Mouse (Mus musculus) liver, embryonic 13.5 days (tissue): ENCODE measurements around the gene Usp10. TPM values are rescaled to one million over a fixed set of nuclear protein-coding genes. Genes with fewer than 3 reads are reported as not detected.

ENCODE experiments used
- ATAC-seq: fragments of 200-750 bp; cut with Nextera tagmentation; 2 replicates; pipeline ENCODE4 v1.8.0; 2017; ENCODE audit warnings: low read depth, mild to moderate bottlenecking, moderate number of reproducible peaks, moderate library complexity
- DNase-seq: peaks from one replicate; pipeline ENCODE4 v3.0.0; 2022
- H3K27ac ChIP-seq: fragments of 300-500 bp; sonication (generic); 2 replicates; pipeline ENCODE4 v1.5.1; 2015; ENCODE audit warnings: moderate library complexity, mild to moderate bottlenecking, inconsistent platforms
- H3K27me3 ChIP-seq: fragments of 300-500 bp; sonication (generic); 2 replicates; pipeline ENCODE4 v1.6.1; 2015; ENCODE audit warnings: mild to moderate bottlenecking, inconsistent platforms
- H3K36me3 ChIP-seq: fragments of 300-500 bp; sonication (generic); 2 replicates; pipeline ENCODE4 v1.6.1; 2015; ENCODE audit warnings: mild to moderate bottlenecking, inconsistent platforms
- H3K4me1 ChIP-seq: fragments of 300-500 bp; sonication (generic); replicated peaks from 2 replicates; pipeline ENCODE4 v1.6.1; 2015; ENCODE audit warnings: inconsistent platforms
- H3K4me2 ChIP-seq: fragments of 300-500 bp; sonication (generic); 2 replicates; pipeline ENCODE4 v1.6.1; 2015; ENCODE audit warnings: inconsistent platforms, mild to moderate bottlenecking, moderate library complexity
- H3K4me3 ChIP-seq: fragments of 300-500 bp; sonication (generic); replicated peaks from 2 replicates; pipeline ENCODE4 v1.5.1; 2015; ENCODE audit warnings: mild to moderate bottlenecking, inconsistent platforms
- H3K9ac ChIP-seq: fragments of 300-500 bp; sonication (generic); 2 replicates; pipeline ENCODE4 v1.6.1; 2015; ENCODE audit warnings: mild to moderate bottlenecking, inconsistent platforms
- H3K9me3 ChIP-seq: fragments of 300-500 bp; sonication (generic); replicated peaks from 2 replicates; pipeline ENCODE4 v1.6.1; 2016; ENCODE audit warnings: inconsistent platforms
- WGBS: fragments of 180-500 bp; shearing (Covaris S2); methylation state at CpG from one replicate; pipeline ENCODE4 v1.1.7; 2015; ENCODE audit not compliant: insufficient replicate concordance; 5-methylcytosine and 5-hydroxymethylcytosine counted together
- polyA plus RNA-seq: library from polyadenylated mRNA; unstranded; fragments of >200 nt; fragmentation: Nextera tagmentation; extraction: Ambion mirVana; gene quantifications from 2 replicates; pipeline ENCODE4 v1.2.1, GENCODE M21; 2015

Gene Usp10
- polyA plus RNA-seq, result 93.8 and 106 TPM in 2 replicates

DNA sequence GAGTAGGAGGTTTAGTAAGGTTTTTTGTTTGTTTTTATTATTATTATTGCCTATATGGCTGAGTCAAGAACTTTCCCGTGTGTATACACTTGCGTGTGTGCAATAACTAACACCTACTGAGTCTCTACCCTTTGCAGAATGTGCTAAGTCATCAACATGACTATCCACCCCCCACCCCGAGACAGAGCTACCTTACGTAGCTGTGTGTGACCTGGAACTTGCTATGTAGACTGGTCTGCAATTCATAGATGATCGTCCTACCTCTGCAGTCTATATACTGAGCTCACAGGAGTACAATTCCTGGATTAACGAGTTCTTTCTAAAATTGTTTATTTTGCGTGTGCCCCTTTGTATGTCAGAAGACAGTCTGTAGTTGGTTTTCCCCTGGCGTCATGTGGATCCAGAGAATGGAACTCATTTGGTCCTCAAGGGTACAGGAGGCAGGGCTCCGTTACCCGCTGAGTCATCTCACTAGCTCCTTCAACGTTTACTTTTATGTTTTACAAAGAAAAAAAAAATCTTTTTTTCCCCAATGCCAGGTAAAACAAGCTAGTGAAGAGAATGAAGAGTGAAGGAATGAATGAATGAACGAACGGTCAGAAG, at the start of gene Usp10:
Gene Usp10, plus strand, starts transcription at position 417 of the 603 bp plus-strand sequence.
- Histone ChIP-seq H3K27me3 (peaks cover 3% of the 10 kb centered on the region; the same call in 1 of the 2 replicates), H3K9me3 (no peaks in the 10 kb centered on the region), H3K4me2 (peak within 1 kb of the TSS; percentile 92), H3K36me3 (no peaks in the 10 kb centered on the region), H3K4me1 (peaks cover 61% of the 10 kb centered on the region), H3K9ac (peak within 1 kb of the TSS; percentile 99), H3K27ac (peak within 1 kb of the TSS; percentile 99), H3K4me3 (peak within 1 kb of the TSS; percentile 92)
- ATAC-seq, result peak; percentile 61
- peak; percentile 48 for DNase-seq
- WGBS, result 14% methylated on average over 13 of the region's 13 CpGs

- H3K27ac ChIP-seq, result peak within 1 kb of the TSS; percentile 62
- H3K4me2 ChIP-seq, result peak within 1 kb of the TSS; percentile 93
- under 1% methylated on average over 35 of the region's 35 CpGs for WGBS
- H3K4me3 ChIP-seq, result peak within 1 kb of the TSS; percentile 76
- peaks cover 39% of the 10 kb centered on the region for H3K4me1 ChIP-seq
- peak; percentile 95 for ATAC-seq
- DNase-seq, result peak; percentile 94
- peaks cover 6% of the 10 kb centered on the region; the same call in 1 of the 2 replicates for H3K27me3 ChIP-seq
- H3K36me3 ChIP-seq, result no peaks in the 10 kb centered on the region
- H3K9ac ChIP-seq, result peak within 1 kb of the TSS; percentile 82
- H3K9me3 ChIP-seq, result no peaks in the 10 kb centered on the region
These were observed 48.3 kb upstream of the Usp10 start, which contains the start of gene Klhl36 for GRCm38 (mm10) chr8:119861706-119862389. Gene Klhl36 (plus strand): TSS chr8:119862266.

- Histone ChIP-seq H3K27ac (peak overlapping the region; percentile 62), H3K27me3 (peaks cover 6% of the 10 kb centered on the region; the same call in 1 of the 2 replicates), H3K4me2 (peak overlapping the region; percentile 93), H3K4me1 (peaks cover 38% of the 10 kb centered on the region), H3K36me3 (no peaks in the 10 kb centered on the region), H3K9me3 (no peaks in the 10 kb centered on the region), H3K9ac (peak overlapping the region; percentile 82), H3K4me3 (peak overlapping the region; percentile 76)
- ATAC-seq (no peak), DNase-seq (no peak)
- WGBS, result 1% methylated on average over 19 of the region's 19 CpGs
These were observed 47.8 kb upstream of the Usp10 start for GRCm38 (mm10) chr8:119862390-119862734.

- no peak for ATAC-seq
- H3K27ac ChIP-seq, result peak overlapping the region; percentile 62
These were observed 47.4 kb upstream of the Usp10 start for GRCm38 (mm10) chr8:119862749-119863148.

GRCm38 (mm10) chr8:119869616-119870015, 40.5 kb upstream of the Usp10 start:
- H3K4me2 ChIP-seq, result no peak overlapping the region
- 70% methylated on average over 20 of the region's 20 CpGs for WGBS
- no peak for ATAC-seq

More at GRCm38 (mm10) chr8:119862749-119863148, 47.4 kb upstream of the Usp10 start:
- Histone ChIP-seq H3K9me3 (no peaks in the 10 kb centered on the region), H3K27me3 (peaks cover 6% of the 10 kb centered on the region; the same call in 1 of the 2 replicates), H3K4me3 (peak overlapping the region; percentile 76), H3K9ac (peak overlapping the region; percentile 82), H3K4me2 (peak overlapping the region; percentile 93), H3K4me1 (peaks cover 34% of the 10 kb centered on the region), H3K36me3 (no peaks in the 10 kb centered on the region)
- no peak for DNase-seq
- WGBS, result 7% methylated on average over 6 of the region's 6 CpGs

DNA sequence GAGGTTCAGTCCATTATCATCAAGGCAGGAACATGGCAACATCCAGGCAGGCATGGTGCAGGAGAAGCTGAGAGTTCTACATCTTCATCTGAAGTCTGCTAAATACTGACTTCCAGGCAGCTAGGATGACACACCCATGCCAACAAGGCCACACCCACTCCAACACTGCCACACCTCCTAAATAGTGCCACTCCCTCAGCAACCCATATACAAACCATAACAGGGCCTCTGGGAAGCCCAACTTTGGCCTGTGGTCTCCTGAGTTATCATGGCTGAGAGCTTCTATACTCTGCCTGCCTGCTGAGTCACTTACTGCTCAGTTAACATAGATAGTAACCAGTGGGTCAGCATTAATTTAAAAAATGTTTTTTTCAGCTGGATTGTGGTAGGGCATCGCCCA, 37.0 kb upstream of the Usp10 start:
- Histone ChIP-seq H3K27me3 (no peaks in the 10 kb centered on the region), H3K4me1 (peaks cover 7% of the 10 kb centered on the region), H3K9ac (no peak overlapping the region), H3K27ac (no peak overlapping the region), H3K4me2 (no peak overlapping the region), H3K4me3 (no peak overlapping the region), H3K9me3 (peaks cover 10% of the 10 kb centered on the region), H3K36me3 (peaks cover 30% of the 10 kb centered on the region)
- 71% methylated on average over 1 of the region's 1 CpGs for WGBS
- peak; percentile 83 for ATAC-seq
- peak; percentile 54 for DNase-seq

More at GRCm38 (mm10) chr8:119869616-119870015, 40.5 kb upstream of the Usp10 start:
- Histone ChIP-seq H3K9me3 (peaks cover 10% of the 10 kb centered on the region), H3K9ac (no peak overlapping the region), H3K27ac (no peak overlapping the region), H3K27me3 (no peaks in the 10 kb centered on the region), H3K36me3 (peaks cover 30% of the 10 kb centered on the region), H3K4me1 (peaks cover 7% of the 10 kb centered on the region), H3K4me3 (no peak overlapping the region)
- DNase-seq, result no peak

DNA sequence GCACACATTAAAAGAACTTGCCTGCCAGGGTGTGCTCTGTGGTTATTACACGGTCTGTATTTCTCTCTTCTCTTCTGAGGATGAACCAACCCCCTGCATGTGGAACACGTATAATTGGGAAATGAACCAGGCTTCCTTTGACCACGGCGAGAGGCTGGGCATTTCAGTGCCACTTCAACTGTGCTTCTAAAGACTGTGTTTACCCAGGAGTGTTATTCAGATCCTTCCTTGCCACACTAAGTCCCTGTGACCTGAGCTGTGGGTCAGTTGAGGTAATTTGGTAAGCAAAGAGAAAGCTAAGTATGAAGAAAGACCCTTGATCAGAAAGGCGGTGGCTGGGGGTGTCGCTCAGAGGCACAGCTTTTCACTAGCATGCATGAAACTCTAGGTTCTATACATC, 28.9 kb upstream of the Usp10 start:
- Histone ChIP-seq H3K4me1 (peaks cover 13% of the 10 kb centered on the region), H3K9me3 (no peaks in the 10 kb centered on the region), H3K27ac (no peak overlapping the region), H3K27me3 (0 out of 2 replicates have a peak, but pooled peaks cover 4% of the 10 kb centered on the region), H3K36me3 (no peaks in the 10 kb centered on the region), H3K4me3 (no peak overlapping the region), H3K4me2 (no peak overlapping the region), H3K9ac (no peak overlapping the region)
- WGBS, result 64% methylated on average over 6 of the region's 6 CpGs
- DNase-seq (no peak), ATAC-seq (no peak)

DNA sequence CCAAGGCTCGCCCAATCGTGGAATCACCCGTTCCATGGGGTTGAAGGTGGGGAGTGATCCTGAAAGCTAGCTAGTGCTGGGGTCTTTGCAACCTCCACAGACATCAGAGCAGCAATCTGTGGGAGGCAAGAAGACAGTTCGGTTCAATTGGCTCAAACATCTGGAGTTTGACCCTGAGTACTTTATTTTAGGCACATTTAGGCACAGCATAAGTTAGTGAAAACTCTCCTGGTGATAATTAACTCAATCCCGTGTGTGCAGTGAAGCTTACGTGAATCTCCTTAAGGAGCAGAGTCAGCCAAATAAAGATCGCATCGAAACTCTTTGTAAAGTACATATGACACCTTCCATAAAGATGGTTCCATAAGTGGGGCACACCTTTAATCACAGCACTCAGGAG, 28.2 kb upstream of the Usp10 start:
- DNase-seq (no peak), ATAC-seq (no peak)
- no peaks in the 10 kb centered on the region for H3K36me3 ChIP-seq
- H3K9ac ChIP-seq, result no peak overlapping the region
- 0 out of 2 replicates have a peak, but pooled peaks cover 4% of the 10 kb centered on the region for H3K27me3 ChIP-seq
- H3K4me3 ChIP-seq, result no peak overlapping the region
- 70% methylated on average over 8 of the region's 8 CpGs for WGBS
- H3K4me2 ChIP-seq, result no peak overlapping the region
- no peak overlapping the region for H3K27ac ChIP-seq
- no peaks in the 10 kb centered on the region for H3K9me3 ChIP-seq
- H3K4me1 ChIP-seq, result peaks cover 13% of the 10 kb centered on the region

DNA sequence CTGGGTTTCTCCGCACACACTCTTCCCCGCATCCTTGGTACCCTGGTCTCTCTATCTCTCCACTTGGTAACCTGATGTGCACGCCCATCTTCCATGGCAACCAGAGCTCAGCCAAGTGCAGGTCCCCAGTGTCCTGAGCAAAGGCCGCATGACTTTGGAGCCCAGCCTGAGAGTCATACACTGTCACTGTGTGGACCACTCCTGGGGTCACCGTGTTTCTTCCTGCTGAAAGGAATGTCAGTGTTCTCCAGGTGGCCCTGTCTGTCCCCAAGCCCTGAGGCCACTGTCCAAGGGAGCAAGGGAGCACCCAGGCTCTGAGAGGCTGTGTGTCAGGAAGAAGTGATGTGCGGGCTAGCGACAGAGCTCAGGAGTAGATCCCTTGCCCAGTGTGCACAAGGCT, 26.9 kb upstream of the Usp10 start:
- DNase-seq (no peak), ATAC-seq (no peak)
- Histone ChIP-seq H3K27me3 (0 out of 2 replicates have a peak, but pooled peaks cover 4% of the 10 kb centered on the region), H3K9ac (no peak overlapping the region), H3K27ac (no peak overlapping the region), H3K9me3 (no peaks in the 10 kb centered on the region), H3K4me1 (peaks cover 13% of the 10 kb centered on the region), H3K4me2 (no peak overlapping the region), H3K36me3 (no peaks in the 10 kb centered on the region), H3K4me3 (no peak overlapping the region)
- WGBS, result 85% methylated on average over 7 of the region's 7 CpGs

GRCm38 (mm10) chr8:119885612-119886011, 24.5 kb upstream of the Usp10 start:
- Histone ChIP-seq H3K4me3 (no peak overlapping the region), H3K27me3 (no peaks in the 10 kb centered on the region), H3K4me1 (peaks cover 13% of the 10 kb centered on the region), H3K36me3 (no peaks in the 10 kb centered on the region), H3K4me2 (no peak overlapping the region), H3K9ac (no peak overlapping the region), H3K9me3 (no peaks in the 10 kb centered on the region), H3K27ac (peak overlapping the region; percentile 60)
- WGBS, result 46% methylated on average over 3 of the region's 3 CpGs
- ATAC-seq (peak; percentile 80), DNase-seq (no peak)

GRCm38 (mm10) chr8:119887130-119887529, 23.0 kb upstream of the Usp10 start:
- Histone ChIP-seq H3K4me2 (no peak overlapping the region), H3K27me3 (no peaks in the 10 kb centered on the region), H3K36me3 (no peaks in the 10 kb centered on the region), H3K27ac (no peak overlapping the region), H3K9me3 (no peaks in the 10 kb centered on the region), H3K9ac (no peak overlapping the region), H3K4me1 (peaks cover 13% of the 10 kb centered on the region), H3K4me3 (no peak overlapping the region)
- DNase-seq, result peak; percentile 30
- no peak for ATAC-seq
- WGBS, result 78% methylated on average over 3 of the region's 3 CpGs
